Mouse (Mus musculus): Measurements from ENCODE around the gene Tuba1c. TPM values are rescaled to one million over a fixed set of nuclear protein-coding genes. Genes with fewer than 3 reads are reported as not detected.
A peak's percentile ranks its signal among the peaks of the same experiment; 100 is the strongest.

Tuba1c gene
- total RNA-seq, 1 experiment: 424 TPM

DNA sequence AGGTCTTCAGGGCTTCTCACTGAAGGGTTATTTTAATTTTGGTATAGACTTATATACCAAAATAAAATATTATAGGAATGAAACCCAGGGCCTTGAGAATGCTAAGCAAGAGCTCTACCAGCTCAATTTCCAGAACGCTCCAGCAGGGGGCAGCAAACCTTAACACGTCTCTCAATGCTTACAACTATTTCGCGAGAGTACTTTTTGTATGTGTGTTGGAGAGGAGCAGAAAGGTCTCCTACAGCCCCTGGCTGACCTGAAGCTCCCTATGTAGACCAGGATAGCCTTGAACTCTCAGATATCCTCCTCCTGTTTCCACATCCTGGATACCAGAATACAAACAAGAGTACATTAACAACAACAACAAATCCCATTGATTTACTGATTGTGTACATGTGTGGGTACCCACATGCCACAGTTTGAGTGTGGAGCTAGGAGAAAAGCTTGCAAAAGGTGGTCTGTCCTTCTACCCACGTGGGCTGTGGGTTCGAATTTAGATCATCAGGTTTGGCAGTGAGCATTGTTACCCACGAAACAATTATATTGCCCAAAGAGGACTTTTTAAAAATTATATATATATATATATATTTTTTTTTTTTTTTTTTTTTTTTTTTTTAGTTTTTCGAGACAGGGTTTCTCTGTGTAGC, 4.9 kb upstream of the Tuba1c start:
- Histone ChIP-seq H3K27ac (ENCODE audit: insufficient read depth, low read depth, low read length, poor library complexity, severe bottlenecking) (no peak overlapping the region), H3K4me1 (ENCODE audit: control insufficient read depth in 2 of 2, insufficient read depth in 2 of 2, low read length in 2 of 2, poor library complexity in 1 of 2) (no peaks in the 10 kb centered on the region), H3K4me3 (ENCODE audit: insufficient read depth in 1 of 2, low read depth in 1 of 2, low read length in 2 of 2, poor library complexity in 1 of 2, severe bottlenecking in 1 of 2) (no peak overlapping the region), H3K36me3 (ENCODE audit: control insufficient read depth, insufficient read depth, low read length, poor library complexity, severe bottlenecking) (no peaks in the 10 kb centered on the region), H3K9ac (ENCODE audit: insufficient read depth, low read depth, low read length, poor library complexity, severe bottlenecking) (no peak overlapping the region), H3K9me3 (ENCODE audit: control insufficient read depth, insufficient read depth, low read depth, low read length) (no peaks in the 10 kb centered on the region)
- in situ Hi-C loops (cut with MboI; ENCODE audit: low sequenced_read_pairs in 2 of 2, unreplicated experiment in 2 of 2): no loop called here
- TF ChIP-seq ZNF384 (IDR thresholded peaks at IDR 0.05; ENCODE audit: low read depth, low read length) (no peak), ZC3H11A (IDR thresholded peaks at IDR 0.05; ENCODE audit: borderline replicate concordance, low read depth, low read length) (no peak), HCFC1 (IDR thresholded peaks at IDR 0.05; ENCODE audit: borderline replicate concordance, insufficient read depth, low read length) (no peak), CHD2 (IDR thresholded peaks at IDR 0.05; ENCODE audit: low read depth, low read length) (no peak), MAFK (IDR thresholded peaks at IDR 0.05; ENCODE audit: insufficient read depth, low read depth, low read length) (no peak)
- DNase-seq (ENCODE audit: low read depth, low spot score): peak; percentile 85

DNA sequence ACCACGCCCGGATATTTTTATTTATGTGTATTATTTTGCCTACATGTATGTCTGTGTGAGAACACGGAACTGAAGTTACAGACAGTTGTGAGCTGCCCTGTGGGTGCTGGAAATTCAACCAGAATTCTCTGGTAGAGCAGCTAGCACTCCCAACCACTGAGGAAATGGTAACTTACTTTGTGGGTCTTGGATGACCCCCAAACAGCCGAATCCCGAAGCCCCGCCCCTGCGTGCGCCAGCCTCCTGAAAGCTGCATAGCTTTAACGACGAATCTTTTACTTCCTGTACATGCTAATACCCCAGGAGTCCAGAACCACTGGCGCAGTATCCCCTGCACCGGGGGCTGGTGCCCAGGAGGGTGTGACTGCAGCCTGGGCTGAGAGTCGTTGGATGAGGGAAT, 4.3 kb upstream of the Tuba1c start:
- no peak for DNase-seq (ENCODE audit: low read depth, low spot score)
- H3K36me3 ChIP-seq (ENCODE audit: control insufficient read depth, insufficient read depth, low read length, poor library complexity, severe bottlenecking): no peaks in the 10 kb centered on the region
- no peak overlapping the region for H3K27ac ChIP-seq (ENCODE audit: insufficient read depth, low read depth, low read length, poor library complexity, severe bottlenecking)
- no peak overlapping the region for H3K4me3 ChIP-seq (ENCODE audit: insufficient read depth in 1 of 2, low read depth in 1 of 2, low read length in 2 of 2, poor library complexity in 1 of 2, severe bottlenecking in 1 of 2)
- TF ChIP-seq ZC3H11A (IDR thresholded peaks at IDR 0.05; ENCODE audit: borderline replicate concordance, low read depth, low read length) (no peak), HCFC1 (IDR thresholded peaks at IDR 0.05; ENCODE audit: borderline replicate concordance, insufficient read depth, low read length) (no peak), CHD2 (IDR thresholded peaks at IDR 0.05; ENCODE audit: low read depth, low read length) (no peak), ZNF384 (IDR thresholded peaks at IDR 0.05; ENCODE audit: low read depth, low read length) (no peak), MAFK (IDR thresholded peaks at IDR 0.05; ENCODE audit: insufficient read depth, low read depth, low read length) (no peak)
- H3K9me3 ChIP-seq (ENCODE audit: control insufficient read depth, insufficient read depth, low read depth, low read length): no peaks in the 10 kb centered on the region
- no peaks in the 10 kb centered on the region for H3K4me1 ChIP-seq (ENCODE audit: control insufficient read depth in 2 of 2, insufficient read depth in 2 of 2, low read length in 2 of 2, poor library complexity in 1 of 2)
- in situ Hi-C loops (cut with MboI; ENCODE audit: low sequenced_read_pairs in 2 of 2, unreplicated experiment in 2 of 2): no loop called here
- no peak overlapping the region; the same call in 1 of the 2 replicates for H3K9ac ChIP-seq (ENCODE audit: insufficient read depth, low read depth, low read length, poor library complexity, severe bottlenecking)

DNA sequence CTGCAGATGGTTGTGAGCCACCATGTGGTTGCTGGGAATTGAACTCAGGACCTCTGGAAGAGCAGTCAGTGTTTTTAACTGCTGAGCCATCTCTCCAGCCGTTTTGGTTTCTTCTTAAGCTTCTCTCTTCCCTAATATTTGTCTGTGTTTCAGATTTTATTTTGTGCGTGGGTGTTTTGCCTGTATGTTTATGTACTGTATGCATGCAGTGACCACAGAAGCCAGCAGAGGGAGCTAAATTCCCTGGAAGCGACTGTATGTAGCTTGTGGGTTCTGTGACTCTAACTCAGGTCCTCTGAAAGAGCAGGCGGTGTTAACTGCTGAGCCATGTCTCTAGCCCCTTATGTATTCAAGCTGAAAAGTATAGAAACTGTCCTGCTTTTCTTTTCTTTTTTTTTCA, 3.4 kb upstream of the Tuba1c start:
- Histone ChIP-seq H3K9me3 (ENCODE audit: control insufficient read depth, insufficient read depth, low read depth, low read length) (no peaks in the 10 kb centered on the region), H3K4me3 (ENCODE audit: insufficient read depth in 1 of 2, low read depth in 1 of 2, low read length in 2 of 2, poor library complexity in 1 of 2, severe bottlenecking in 1 of 2) (no peak overlapping the region), H3K4me1 (ENCODE audit: control insufficient read depth in 2 of 2, insufficient read depth in 2 of 2, low read length in 2 of 2, poor library complexity in 1 of 2) (no peaks in the 10 kb centered on the region), H3K9ac (ENCODE audit: insufficient read depth, low read depth, low read length, poor library complexity, severe bottlenecking) (no peak overlapping the region), H3K36me3 (ENCODE audit: control insufficient read depth, insufficient read depth, low read length, poor library complexity, severe bottlenecking) (no peaks in the 10 kb centered on the region), H3K27ac (ENCODE audit: insufficient read depth, low read depth, low read length, poor library complexity, severe bottlenecking) (no peak overlapping the region)
- in situ Hi-C loops (cut with MboI; ENCODE audit: low sequenced_read_pairs in 2 of 2, unreplicated experiment in 2 of 2): no loop called here
- TF ChIP-seq CHD2 (IDR thresholded peaks at IDR 0.05; ENCODE audit: low read depth, low read length) (no peak), HCFC1 (IDR thresholded peaks at IDR 0.05; ENCODE audit: borderline replicate concordance, insufficient read depth, low read length) (no peak), MAFK (IDR thresholded peaks at IDR 0.05; ENCODE audit: insufficient read depth, low read depth, low read length) (no peak), ZNF384 (IDR thresholded peaks at IDR 0.05; ENCODE audit: low read depth, low read length) (no peak), ZC3H11A (IDR thresholded peaks at IDR 0.05; ENCODE audit: borderline replicate concordance, low read depth, low read length) (no peak)
- DNase-seq (ENCODE audit: low read depth, low spot score): peak; percentile 72

DNA sequence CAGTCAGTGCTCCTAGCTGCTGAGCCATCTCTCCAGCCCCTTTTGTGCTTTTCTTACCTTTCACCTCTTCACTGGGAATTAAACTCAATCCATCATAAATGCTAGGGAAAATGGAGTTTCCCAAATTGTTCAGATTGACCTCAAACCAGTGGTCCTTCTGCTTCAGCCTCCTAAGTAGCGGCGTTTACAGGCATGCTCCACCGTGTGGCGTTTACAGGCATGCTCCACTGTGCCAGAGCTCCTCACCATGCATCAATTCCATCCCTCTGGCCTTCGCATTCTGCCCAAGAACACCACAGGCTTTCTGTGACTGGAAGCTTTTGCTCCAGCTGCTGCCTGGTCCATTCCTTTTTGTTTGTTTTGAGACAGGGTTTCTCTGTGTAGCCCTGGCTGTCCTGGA, 2.6 kb upstream of the Tuba1c start:
- TF ChIP-seq MAFK (IDR thresholded peaks at IDR 0.05; ENCODE audit: insufficient read depth, low read depth, low read length) (no peak), ZNF384 (IDR thresholded peaks at IDR 0.05; ENCODE audit: low read depth, low read length) (no peak)
- in situ Hi-C loops (cut with MboI; ENCODE audit: low sequenced_read_pairs in 2 of 2, unreplicated experiment in 2 of 2): no loop called here
- Histone ChIP-seq H3K27ac (ENCODE audit: insufficient read depth, low read depth, low read length, poor library complexity, severe bottlenecking) (no peak overlapping the region), H3K4me1 (ENCODE audit: control insufficient read depth in 2 of 2, insufficient read depth in 2 of 2, low read length in 2 of 2, poor library complexity in 1 of 2) (no peaks in the 10 kb centered on the region), H3K36me3 (ENCODE audit: control insufficient read depth, insufficient read depth, low read length, poor library complexity, severe bottlenecking) (peaks cover 3% of the 10 kb centered on the region; the same call in 1 of the 2 replicates), H3K9me3 (ENCODE audit: control insufficient read depth, insufficient read depth, low read depth, low read length) (no peaks in the 10 kb centered on the region), H3K9ac (ENCODE audit: insufficient read depth, low read depth, low read length, poor library complexity, severe bottlenecking) (no peak overlapping the region; the same call in 1 of the 2 replicates), H3K4me3 (ENCODE audit: insufficient read depth in 1 of 2, low read depth in 1 of 2, low read length in 2 of 2, poor library complexity in 1 of 2, severe bottlenecking in 1 of 2) (0 out of 4 replicates have a peak overlapping the region, but pooled peaks of 1 of the 2 experiments have one; percentile 27)
- DNase-seq (ENCODE audit: low read depth, low spot score): no peak

All from ES-E14 (cell line).